Mouse (Mus musculus): ENCODE results near the gene Cd2.

DNA sequence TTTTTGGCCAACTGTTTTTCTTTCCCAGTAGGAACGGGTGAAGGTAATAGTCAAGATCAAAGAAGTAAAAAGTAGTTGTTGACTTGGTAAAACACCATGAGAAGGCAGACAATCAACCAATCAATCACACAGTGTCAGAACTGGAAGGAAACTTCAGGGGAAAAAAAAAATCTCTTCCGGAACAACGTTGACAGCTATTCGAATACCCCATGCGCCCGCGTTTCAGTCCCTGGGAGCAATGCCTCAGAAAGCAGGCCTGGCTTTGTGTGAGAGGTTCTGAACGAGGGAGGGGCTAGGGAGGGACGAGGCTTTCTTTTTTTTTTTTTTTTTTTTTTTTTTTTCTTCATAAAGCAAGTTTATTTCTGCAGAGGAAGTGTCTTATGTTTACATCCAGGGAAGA lies 18.4 kb upstream of the Cd2 start:
- no peak for TF ChIP-seq CTCF (IDR thresholded peaks at IDR 0.05; ENCODE audit: control insufficient read depth, insufficient read depth, insufficient read length)
- TF ChIP-seq CEBPB (IDR thresholded peaks at IDR 0.05; ENCODE audit: low read depth) = no peak
- TF ChIP-seq FOSL1 (IDR thresholded peaks at IDR 0.05; ENCODE audit: insufficient read depth, low read length, poor library complexity, severe bottlenecking) = no peak
- no peak for TF ChIP-seq USF1 (IDR thresholded peaks at IDR 0.05; ENCODE audit: low read depth)
- TF ChIP-seq MYOD1 (IDR thresholded peaks at IDR 0.05; ENCODE audit: control insufficient read depth, insufficient read length, low read depth) = no peak
- TF ChIP-seq MAX (IDR thresholded peaks at IDR 0.05) = no peak
- no peak for TF ChIP-seq MYOG (IDR thresholded peaks at IDR 0.05; ENCODE audit: control insufficient read depth, extremely low read depth, insufficient read length)

Measured in C2C12 (cell line).